Mouse (Mus musculus): ENCODE results near the gene Ccdc12. TPM values are rescaled to one million over a fixed set of nuclear protein-coding genes. Genes with fewer than 3 reads are reported as not detected.
A peak's percentile ranks its signal among the peaks of the same experiment; 100 is the strongest.

The Ccdc12 gene
- polyA plus RNA-seq (2012), result 21.3 and 25.9 TPM in 2 replicates

- TF ChIP-seq TAL1 (IDR thresholded peaks at IDR 0.05; ENCODE audit: low read length), result no peak
- TF ChIP-seq GATA1 (IDR thresholded peaks at IDR 0.05; ENCODE audit: low read length), result no peak
- H3K36me3 ChIP-seq (ENCODE audit: control insufficient read depth), result peaks cover 14% of the 10 kb centered on the region
- peak within 1 kb of the TSS; percentile 68 for H3K4me3 ChIP-seq (replicated peaks)
- peaks cover 77% of the 10 kb centered on the region for H3K4me1 ChIP-seq (ENCODE audit: control insufficient read depth)
- H3K9me3 ChIP-seq (ENCODE audit: control insufficient read depth, low read length), result no peaks in the 10 kb centered on the region
- H3K27me3 ChIP-seq (ENCODE audit: control insufficient read depth), result peaks cover 25% of the 10 kb centered on the region
Measured at GRCm38 (mm10) chr9:110656249-110657221, at the start of gene Ccdc12. Ccdc12 (plus strand) TSS chr9:110656503.

DNA sequence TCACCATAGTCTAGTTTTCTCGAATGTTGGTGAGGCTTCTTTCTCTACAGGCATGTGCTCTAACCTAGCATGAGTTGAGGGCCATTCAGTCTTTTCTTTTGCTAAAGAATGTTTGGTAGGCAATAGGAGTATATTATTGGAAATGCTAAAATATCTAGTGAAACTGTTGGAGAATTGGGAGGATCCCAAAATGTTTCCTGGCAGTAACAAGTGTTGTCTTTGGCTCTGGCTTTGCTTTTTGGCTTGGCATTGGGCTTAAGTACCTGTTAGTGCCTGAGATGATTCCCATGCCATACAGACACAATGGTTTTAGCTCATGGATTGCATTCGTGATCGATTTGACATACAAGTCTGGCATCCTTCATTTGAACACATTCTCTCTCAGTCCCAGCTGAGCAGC is 44.8 kb upstream of the Ccdc12 start:
- Histone ChIP-seq H3K4me1 (ENCODE audit: control insufficient read depth) (peaks cover 3% of the 10 kb centered on the region), H3K36me3 (ENCODE audit: control insufficient read depth) (peaks cover 87% of the 10 kb centered on the region), H3K27me3 (ENCODE audit: control insufficient read depth) (no peaks in the 10 kb centered on the region), H3K9me3 (ENCODE audit: control insufficient read depth, low read length) (peaks cover 11% of the 10 kb centered on the region), H3K4me3 (replicated peaks) (no peak overlapping the region)
- TF ChIP-seq GATA1 (IDR thresholded peaks at IDR 0.05; ENCODE audit: low read length), result no peak
- TF ChIP-seq TAL1 (IDR thresholded peaks at IDR 0.05; ENCODE audit: low read length), result no peak

GRCm38 (mm10) chr9:110617081-110617480 is 39.2 kb upstream of the Ccdc12 start:
- H3K9me3 ChIP-seq (ENCODE audit: control insufficient read depth, low read length), result peaks cover 17% of the 10 kb centered on the region
- no peaks in the 10 kb centered on the region for H3K27me3 ChIP-seq (ENCODE audit: control insufficient read depth)
- H3K4me3 ChIP-seq (replicated peaks), result no peak overlapping the region
- H3K4me1 ChIP-seq (ENCODE audit: control insufficient read depth), result peaks cover 3% of the 10 kb centered on the region
- peaks cover 83% of the 10 kb centered on the region for H3K36me3 ChIP-seq (ENCODE audit: control insufficient read depth)
- TF ChIP-seq TAL1 (IDR thresholded peaks at IDR 0.05; ENCODE audit: low read length) (no peak), GATA1 (IDR thresholded peaks at IDR 0.05; ENCODE audit: low read length) (no peak)

DNA sequence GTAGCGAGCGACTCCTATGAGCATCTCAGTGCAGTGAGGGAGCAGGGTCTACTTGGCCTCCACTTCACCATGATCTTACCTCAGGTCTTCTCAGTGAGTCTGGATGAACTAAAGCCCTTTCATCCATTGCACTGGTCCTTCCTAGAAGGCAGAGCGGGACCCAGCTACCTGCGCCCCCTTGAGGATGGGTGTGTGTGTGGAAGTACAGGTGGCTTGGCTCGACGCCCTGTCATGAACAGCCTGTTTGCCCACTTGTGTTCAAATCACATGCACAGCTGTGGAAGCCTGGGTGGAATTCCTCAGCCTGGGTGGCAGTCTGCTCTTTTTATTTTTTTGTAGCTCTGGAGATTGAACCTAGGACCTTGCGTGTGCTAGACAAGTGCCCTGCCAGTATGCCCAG is 36.1 kb upstream of the Ccdc12 start:
- no peaks in the 10 kb centered on the region for H3K27me3 ChIP-seq (ENCODE audit: control insufficient read depth)
- TF ChIP-seq TAL1 (IDR thresholded peaks at IDR 0.05; ENCODE audit: low read length), result no peak
- no peak for TF ChIP-seq GATA1 (IDR thresholded peaks at IDR 0.05; ENCODE audit: low read length)
- H3K36me3 ChIP-seq (ENCODE audit: control insufficient read depth), result peaks cover 54% of the 10 kb centered on the region
- peaks cover 17% of the 10 kb centered on the region for H3K9me3 ChIP-seq (ENCODE audit: control insufficient read depth, low read length)
- H3K4me3 ChIP-seq (replicated peaks), result no peak overlapping the region
- H3K4me1 ChIP-seq (ENCODE audit: control insufficient read depth), result peaks cover 18% of the 10 kb centered on the region

DNA sequence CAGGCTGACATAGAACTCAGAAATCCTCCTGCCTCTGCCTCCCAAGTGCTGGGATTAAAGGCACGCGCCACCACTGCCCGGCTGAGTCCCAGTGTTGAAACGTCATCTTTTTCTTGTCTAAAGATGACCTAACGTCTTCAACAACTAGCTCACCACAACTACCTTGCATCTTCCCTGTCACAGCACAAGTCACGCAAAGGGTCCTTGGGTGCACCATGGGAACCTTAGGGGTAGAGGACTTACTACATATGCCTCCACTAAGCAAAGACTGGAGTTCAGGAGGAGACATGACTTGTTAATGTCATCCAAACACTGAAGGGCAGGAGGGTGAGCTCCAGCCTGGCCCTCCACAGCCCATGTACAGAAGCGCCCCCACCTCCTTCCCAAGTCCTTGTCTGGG is 35.6 kb upstream of the Ccdc12 start:
- Histone ChIP-seq H3K27me3 (ENCODE audit: control insufficient read depth) (no peaks in the 10 kb centered on the region), H3K4me3 (replicated peaks) (no peak overlapping the region), H3K4me1 (ENCODE audit: control insufficient read depth) (peaks cover 17% of the 10 kb centered on the region), H3K36me3 (ENCODE audit: control insufficient read depth) (peaks cover 49% of the 10 kb centered on the region), H3K9me3 (ENCODE audit: control insufficient read depth, low read length) (peaks cover 12% of the 10 kb centered on the region)
- TF ChIP-seq GATA1 (IDR thresholded peaks at IDR 0.05; ENCODE audit: low read length) (no peak), TAL1 (IDR thresholded peaks at IDR 0.05; ENCODE audit: low read length) (no peak)

DNA sequence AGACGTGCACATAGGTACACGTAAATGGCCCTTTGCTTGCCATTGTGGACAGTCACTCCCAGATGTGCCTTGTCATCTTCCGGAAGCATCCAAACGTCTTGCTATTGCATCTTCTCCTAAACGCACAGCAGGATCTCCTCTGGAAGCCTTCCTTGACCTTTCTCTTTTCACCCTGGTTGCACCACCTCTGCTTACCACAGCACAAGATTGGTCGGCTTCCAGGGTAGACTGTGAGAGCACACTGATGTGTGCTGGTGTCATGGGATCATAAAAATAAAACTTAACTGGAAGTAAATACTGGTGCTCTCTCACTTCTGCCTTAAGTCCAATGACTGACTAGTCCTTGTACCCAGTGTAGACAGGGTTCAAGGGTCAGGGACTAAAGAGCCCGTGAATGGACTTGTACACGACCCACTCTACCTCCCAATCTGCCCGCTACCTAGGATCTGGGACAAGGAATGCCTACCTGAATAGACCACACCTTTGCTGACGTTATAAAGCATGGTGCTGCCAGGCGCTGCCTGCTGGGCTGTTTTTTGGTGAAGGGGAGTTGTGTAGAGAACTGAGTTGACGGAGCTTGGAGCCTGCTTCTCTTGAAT is 33.6 kb upstream of the Ccdc12 start:
- Histone ChIP-seq H3K4me3 (replicated peaks) (no peak overlapping the region), H3K4me1 (ENCODE audit: control insufficient read depth) (peaks cover 17% of the 10 kb centered on the region), H3K9me3 (ENCODE audit: control insufficient read depth, low read length) (no peaks in the 10 kb centered on the region), H3K27me3 (ENCODE audit: control insufficient read depth) (no peaks in the 10 kb centered on the region), H3K36me3 (ENCODE audit: control insufficient read depth) (peaks cover 34% of the 10 kb centered on the region)
- TF ChIP-seq GATA1 (IDR thresholded peaks at IDR 0.05; ENCODE audit: low read length) (no peak), TAL1 (IDR thresholded peaks at IDR 0.05; ENCODE audit: low read length) (no peak)

DNA sequence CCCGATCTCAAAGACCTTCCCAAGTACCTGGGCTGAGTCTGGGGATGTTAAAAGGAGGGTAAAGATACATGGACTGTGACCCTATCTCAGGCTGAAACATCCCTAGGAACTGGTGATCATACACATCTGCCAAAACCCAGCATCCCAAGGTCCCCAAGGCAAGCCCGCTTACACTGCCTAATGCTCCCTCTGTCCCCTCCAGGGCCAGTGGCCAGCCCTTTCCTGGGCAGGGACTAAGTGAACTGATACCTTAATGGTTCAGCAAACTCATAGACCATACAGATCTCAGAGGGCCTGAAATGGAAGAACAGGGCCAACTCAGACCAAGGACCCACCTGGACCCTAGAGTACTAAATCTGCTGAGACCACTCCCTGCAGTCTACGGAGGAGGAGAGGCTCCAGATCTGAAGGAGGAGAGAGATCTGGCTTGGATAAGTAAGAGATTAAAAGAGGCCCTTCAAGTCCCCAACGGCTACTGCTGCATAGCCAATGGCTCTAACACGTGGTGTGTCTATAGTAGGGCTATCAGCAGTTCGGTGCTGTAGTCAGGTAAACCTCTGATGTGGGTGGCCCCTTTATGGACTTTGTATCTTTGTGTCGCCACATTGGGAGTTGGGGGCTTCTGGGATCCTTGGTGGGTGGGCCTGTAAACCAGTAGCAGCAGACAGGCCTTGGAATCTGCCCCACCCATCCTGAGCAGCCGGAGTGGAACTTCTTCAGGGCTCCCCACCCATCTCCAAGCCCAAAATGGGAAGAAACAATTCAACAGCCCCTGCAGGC is 32.7 kb upstream of the Ccdc12 start:
- H3K36me3 ChIP-seq (ENCODE audit: control insufficient read depth), result peaks cover 29% of the 10 kb centered on the region
- no peaks in the 10 kb centered on the region for H3K9me3 ChIP-seq (ENCODE audit: control insufficient read depth, low read length)
- H3K27me3 ChIP-seq (ENCODE audit: control insufficient read depth), result no peaks in the 10 kb centered on the region
- TF ChIP-seq TAL1 (IDR thresholded peaks at IDR 0.05; ENCODE audit: low read length) (no peak), GATA1 (IDR thresholded peaks at IDR 0.05; ENCODE audit: low read length) (no peak)
- H3K4me1 ChIP-seq (ENCODE audit: control insufficient read depth), result peaks cover 17% of the 10 kb centered on the region
- peak overlapping the region; percentile 67 for H3K4me3 ChIP-seq (replicated peaks)

DNA sequence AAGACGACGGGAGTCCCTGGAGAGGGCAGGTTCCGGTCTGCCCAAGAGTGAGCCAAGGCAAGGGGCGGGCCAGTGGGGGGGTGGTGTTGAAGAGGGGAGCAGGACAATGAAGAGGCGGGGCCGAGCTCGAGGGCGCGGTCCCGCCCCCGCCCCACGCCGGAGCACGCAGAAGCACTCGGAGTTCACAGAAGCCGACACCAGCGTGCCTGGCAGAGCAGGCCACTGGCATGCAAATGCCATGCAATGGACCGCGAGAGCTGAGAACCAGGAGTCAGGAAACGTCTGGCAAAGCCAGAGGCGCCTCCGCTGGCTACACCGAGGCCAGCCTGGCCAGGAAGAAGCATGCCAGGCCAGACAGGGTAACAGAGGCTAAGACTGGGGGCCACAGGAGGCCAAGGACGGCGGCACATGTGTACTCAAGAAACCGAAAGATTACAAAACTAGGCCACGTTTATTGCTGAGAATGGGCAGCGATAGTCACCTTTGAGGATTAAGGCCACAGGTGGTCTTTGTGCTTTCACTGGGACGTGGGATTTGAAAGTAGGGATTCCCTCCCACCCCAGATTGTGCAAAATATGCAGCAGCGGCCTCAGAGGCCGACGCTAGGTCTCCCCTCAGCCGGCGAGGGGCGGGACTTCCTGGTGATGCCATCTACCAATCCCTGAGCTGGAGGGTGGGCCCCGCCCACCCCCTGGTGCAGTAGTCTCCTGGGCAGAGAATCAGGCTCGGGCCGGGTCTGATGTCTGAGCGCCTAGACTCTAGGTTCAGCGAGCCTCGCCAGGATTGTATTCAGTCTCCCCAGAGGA is 31.7 kb upstream of the Ccdc12 start, which contains the start of gene Nradd:
TSS of gene Nradd (minus strand) at position 92 of the 806 bp plus-strand sequence.
- H3K4me3 ChIP-seq (replicated peaks), result peak within 1 kb of the TSS; percentile 67
- peaks cover 22% of the 10 kb centered on the region for H3K36me3 ChIP-seq (ENCODE audit: control insufficient read depth)
- TF ChIP-seq TAL1 (IDR thresholded peaks at IDR 0.05; ENCODE audit: low read length) (no peak), GATA1 (IDR thresholded peaks at IDR 0.05; ENCODE audit: low read length) (no peak)
- peaks cover 17% of the 10 kb centered on the region for H3K4me1 ChIP-seq (ENCODE audit: control insufficient read depth)
- no peaks in the 10 kb centered on the region for H3K9me3 ChIP-seq (ENCODE audit: control insufficient read depth, low read length)
- H3K27me3 ChIP-seq (ENCODE audit: control insufficient read depth), result no peaks in the 10 kb centered on the region

Measured in erythroblast, embryonic 14.5 days (primary cell).